Mouse (Mus musculus) heart, embryonic 15.5 days (tissue): ENCODE measurements around the gene Gcm2. TPM values are rescaled to one million over a fixed set of nuclear protein-coding genes. Genes with fewer than 3 reads are reported as not detected.

ENCODE experiments used
- ATAC-seq: fragments of 200-750 bp; cut with Nextera tagmentation; replicated peaks from 2 replicates; pipeline ENCODE4 v1.8.0; 2017; ENCODE audit warnings: low read depth, moderate TSS enrichment; ENCODE audit not compliant: insufficient number of reproducible peaks, insufficient read depth, low FRiP score
- H3K27ac ChIP-seq: fragments of 300-500 bp; sonication (generic); 2 replicates; pipeline ENCODE4 v1.5.1; 2015; ENCODE audit warnings: mild to moderate bottlenecking, inconsistent platforms
- H3K27me3 ChIP-seq: fragments of 300-500 bp; sonication (generic); 2 replicates; pipeline ENCODE4 v1.6.1; 2015; ENCODE audit warnings: inconsistent platforms
- H3K36me3 ChIP-seq: fragments of 300-500 bp; sonication (generic); 2 replicates; pipeline ENCODE4 v1.6.1; 2015; ENCODE audit warnings: mild to moderate bottlenecking, inconsistent platforms
- H3K4me1 ChIP-seq: fragments of 300-500 bp; sonication (generic); replicated peaks from 2 replicates; pipeline ENCODE4 v1.6.1; 2015; ENCODE audit warnings: inconsistent platforms
- H3K4me2 ChIP-seq: fragments of 300-500 bp; sonication (generic); 2 replicates; pipeline ENCODE4 v1.6.1; 2015; ENCODE audit warnings: inconsistent platforms, mild to moderate bottlenecking, moderate library complexity
- H3K4me3 ChIP-seq: fragments of 300-500 bp; sonication (generic); 2 replicates; pipeline ENCODE4 v1.5.1; 2015; ENCODE audit warnings: mild to moderate bottlenecking, inconsistent platforms
- H3K9ac ChIP-seq: fragments of 300-500 bp; sonication (generic); 2 replicates; pipeline ENCODE4 v1.6.1; 2015; ENCODE audit warnings: mild to moderate bottlenecking, inconsistent platforms
- H3K9me3 ChIP-seq: fragments of 300-500 bp; sonication (generic); replicated peaks from 2 replicates; pipeline ENCODE4 v1.6.1; 2016; ENCODE audit warnings: inconsistent platforms
- WGBS: fragments of 180-500 bp; shearing (Covaris S2); methylation state at CpG from one replicate; pipeline ENCODE4 v1.1.7; 2015; ENCODE audit warnings: mixed read lengths; 5-methylcytosine and 5-hydroxymethylcytosine counted together
- polyA plus RNA-seq: library from polyadenylated mRNA; unstranded; fragments of >200 nt; fragmentation: Nextera tagmentation; extraction: Ambion mirVana; gene quantifications from 2 replicates; pipeline ENCODE4 v1.2.1, GENCODE M21; 2015

Gene Gcm2
- polyA plus RNA-seq: 0.06 TPM in 1 of 2 replicates, not detected in the other

DNA sequence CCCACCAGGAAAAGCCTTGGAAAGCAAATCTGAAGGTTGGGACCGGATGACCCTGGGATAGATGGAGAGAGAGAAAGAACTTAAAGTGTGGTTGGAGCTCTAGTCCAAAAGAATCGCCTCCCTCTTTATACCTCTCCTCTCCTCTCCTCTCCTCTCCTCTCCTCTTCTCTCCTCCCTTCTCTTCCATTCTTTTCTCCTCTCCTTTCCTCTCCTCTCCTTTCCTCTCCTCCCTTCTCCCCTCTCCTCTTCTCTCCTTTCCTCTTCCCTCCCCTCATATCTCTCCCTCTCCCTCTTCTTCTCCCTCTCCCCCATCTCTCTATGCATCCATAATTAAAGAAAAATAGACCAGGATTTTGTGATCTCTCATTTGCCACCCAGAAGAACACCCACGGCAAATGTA is at the start of gene Gcm2:
Gcm2 (minus strand) TSS at position 101 of the 400 bp plus-strand sequence.
- no peaks in the 10 kb centered on the region for H3K4me1 ChIP-seq
- no peaks in the 10 kb centered on the region for H3K9me3 ChIP-seq
- H3K36me3 ChIP-seq: no peaks in the 10 kb centered on the region
- H3K27ac ChIP-seq: no peak within 1 kb of the TSS
- peaks cover 20% of the 10 kb centered on the region; the same call in 1 of the 2 replicates for H3K27me3 ChIP-seq
- H3K9ac ChIP-seq: no peak within 1 kb of the TSS
- no peak within 1 kb of the TSS for H3K4me2 ChIP-seq
- no peak within 1 kb of the TSS for H3K4me3 ChIP-seq
- WGBS: 51% methylated on average over 3 of the region's 3 CpGs
- no peak for ATAC-seq

DNA sequence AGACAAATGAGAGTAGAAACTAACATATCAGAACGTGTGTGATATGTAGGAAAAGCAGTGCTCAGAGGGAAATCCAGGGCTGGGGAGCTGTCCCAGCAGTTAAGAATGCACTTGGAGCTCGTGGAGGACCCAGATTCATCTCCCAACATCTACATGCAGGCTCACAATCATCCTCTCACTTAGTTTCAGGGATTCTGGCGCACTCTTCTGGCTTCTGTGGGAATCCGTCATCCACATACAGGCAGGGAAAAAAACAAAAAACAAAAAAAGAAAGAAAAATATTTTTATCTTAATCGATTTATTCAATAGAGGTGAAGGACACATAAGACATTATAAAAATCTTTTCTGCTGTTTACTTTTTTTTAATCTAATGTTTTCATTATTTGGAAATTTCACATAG is 47.6 kb upstream of the Gcm2 start:
- Histone ChIP-seq H3K9me3 (no peaks in the 10 kb centered on the region), H3K27me3 (no peaks in the 10 kb centered on the region), H3K4me1 (no peaks in the 10 kb centered on the region), H3K9ac (no peak overlapping the region), H3K27ac (no peak overlapping the region), H3K4me3 (no peak overlapping the region), H3K36me3 (no peaks in the 10 kb centered on the region), H3K4me2 (no peak overlapping the region)
- ATAC-seq: no peak
- WGBS: 49% methylated on average over 5 of the region's 5 CpGs

DNA sequence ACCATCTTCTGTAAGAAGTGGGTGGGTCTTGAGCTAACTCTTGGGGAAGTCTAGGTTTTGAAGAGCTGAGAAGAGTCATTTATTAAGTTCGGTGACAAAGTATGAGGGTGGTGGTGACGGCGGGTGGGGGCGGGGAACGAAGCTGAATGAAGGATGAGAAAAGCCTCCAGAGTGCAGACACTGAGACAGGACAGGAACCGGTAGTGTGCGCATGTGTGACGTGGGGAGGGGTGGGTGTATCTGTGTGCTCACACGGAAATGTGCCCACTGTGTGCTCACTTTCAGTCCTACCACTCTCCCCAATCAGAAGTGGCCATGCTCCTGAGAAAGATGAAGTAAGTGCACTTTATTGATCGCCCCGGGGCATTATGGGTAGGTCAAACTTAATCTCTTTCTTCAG is 42.3 kb upstream of the Gcm2 start:
- WGBS: 72% methylated on average over 11 of the region's 11 CpGs
- no peak for ATAC-seq
- Histone ChIP-seq H3K4me3 (no peak overlapping the region), H3K36me3 (no peaks in the 10 kb centered on the region), H3K4me2 (no peak overlapping the region), H3K9ac (no peak overlapping the region), H3K27me3 (no peaks in the 10 kb centered on the region), H3K27ac (no peak overlapping the region), H3K4me1 (no peaks in the 10 kb centered on the region), H3K9me3 (no peaks in the 10 kb centered on the region)

DNA sequence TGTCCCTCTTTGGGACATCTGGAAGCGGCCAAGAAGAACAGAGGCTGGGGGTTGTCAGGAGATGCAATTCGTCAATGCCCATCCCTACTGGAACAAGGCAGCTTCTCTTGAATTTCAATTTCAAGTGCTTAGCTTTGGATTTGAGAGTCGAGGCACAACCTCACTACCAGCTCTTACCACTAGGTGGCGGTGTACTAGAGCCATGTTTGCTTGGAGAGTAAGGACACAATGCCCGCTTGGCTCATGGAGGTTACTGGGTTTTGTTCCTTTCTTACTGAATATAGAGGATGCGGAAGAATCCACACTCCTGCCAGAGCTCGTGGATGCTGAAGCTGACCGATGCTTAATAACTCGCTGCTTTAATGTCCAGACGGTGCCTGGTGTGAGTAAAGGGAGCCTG is 35.4 kb upstream of the Gcm2 start:
- no peaks in the 10 kb centered on the region for H3K27me3 ChIP-seq
- ATAC-seq: no peak
- 68% methylated on average over 10 of the region's 10 CpGs for WGBS
- H3K36me3 ChIP-seq: no peaks in the 10 kb centered on the region
- H3K4me1 ChIP-seq: no peaks in the 10 kb centered on the region
- no peak overlapping the region for H3K4me2 ChIP-seq
- H3K27ac ChIP-seq: no peak overlapping the region
- H3K4me3 ChIP-seq: no peak overlapping the region
- no peak overlapping the region for H3K9ac ChIP-seq
- no peaks in the 10 kb centered on the region for H3K9me3 ChIP-seq

DNA sequence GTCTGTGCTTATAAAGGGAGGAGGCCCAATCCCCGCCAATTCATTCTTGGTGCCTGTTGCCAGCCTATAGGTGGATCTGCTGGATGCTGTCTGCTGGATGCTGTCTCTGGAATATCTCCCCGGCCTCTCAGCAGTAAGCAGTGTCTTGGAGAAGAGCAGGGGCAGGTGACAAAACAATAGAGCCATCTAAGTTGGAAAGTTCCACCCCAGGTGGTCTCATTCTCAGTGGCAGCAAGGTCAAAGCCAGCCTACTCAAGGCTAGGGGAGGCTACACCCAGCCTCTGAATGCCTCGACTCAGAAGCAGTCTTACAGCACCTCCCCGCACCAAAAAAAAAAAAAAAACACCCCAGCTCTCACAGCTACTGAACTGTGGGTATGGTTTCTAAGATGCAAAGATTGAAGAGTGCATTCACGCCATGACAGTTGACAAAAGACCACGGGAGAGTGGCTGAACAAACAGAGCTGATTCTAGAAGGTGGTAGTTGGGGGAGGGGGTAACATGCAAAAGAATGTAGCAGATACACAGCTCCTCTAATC is 34.7 kb upstream of the Gcm2 start:
- H3K4me3 ChIP-seq: no peak overlapping the region
- H3K36me3 ChIP-seq: no peaks in the 10 kb centered on the region
- no peak overlapping the region for H3K9ac ChIP-seq
- no peaks in the 10 kb centered on the region for H3K4me1 ChIP-seq
- H3K4me2 ChIP-seq: no peak overlapping the region
- 66% methylated on average over 6 of the region's 6 CpGs for WGBS
- no peak for ATAC-seq
- no peaks in the 10 kb centered on the region for H3K9me3 ChIP-seq
- H3K27ac ChIP-seq: no peak overlapping the region
- no peaks in the 10 kb centered on the region for H3K27me3 ChIP-seq

- Histone ChIP-seq H3K36me3 (no peaks in the 10 kb centered on the region), H3K4me1 (no peaks in the 10 kb centered on the region), H3K27me3 (no peaks in the 10 kb centered on the region), H3K9me3 (no peaks in the 10 kb centered on the region), H3K9ac (no peak overlapping the region), H3K27ac (no peak overlapping the region), H3K4me2 (no peak overlapping the region), H3K4me3 (no peak overlapping the region)
- 4% methylated on average over 6 of the region's 6 CpGs for WGBS
- no peak for ATAC-seq
Observed at GRCm38 (mm10) chr13:41134901-41135300, 24.1 kb upstream of the Gcm2 start.

DNA sequence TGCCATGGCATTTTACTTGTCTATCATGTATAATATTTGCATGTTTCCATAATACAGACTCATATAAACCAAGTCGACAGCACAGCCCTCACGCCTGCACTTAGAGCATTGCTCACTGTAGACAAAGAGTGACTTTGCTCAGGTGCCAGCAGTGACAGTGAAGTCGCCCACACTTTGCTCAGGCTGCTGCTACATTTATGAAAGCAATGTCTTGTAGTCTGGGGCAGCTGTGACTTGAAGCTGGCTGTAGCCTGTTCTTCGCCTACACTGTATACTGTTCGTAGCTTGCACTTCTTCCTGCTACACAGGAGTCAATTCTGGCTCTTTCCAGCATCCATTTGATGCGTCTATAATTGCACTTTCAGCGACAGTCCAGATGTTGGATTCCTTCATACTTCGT is 18.2 kb upstream of the Gcm2 start:
- no peak for ATAC-seq
- Histone ChIP-seq H3K4me2 (no peak overlapping the region), H3K36me3 (no peaks in the 10 kb centered on the region), H3K4me3 (no peak overlapping the region), H3K4me1 (no peaks in the 10 kb centered on the region), H3K27ac (no peak overlapping the region), H3K27me3 (no peaks in the 10 kb centered on the region), H3K9me3 (no peaks in the 10 kb centered on the region), H3K9ac (no peak overlapping the region)
- WGBS: 82% methylated on average over 8 of the region's 8 CpGs

DNA sequence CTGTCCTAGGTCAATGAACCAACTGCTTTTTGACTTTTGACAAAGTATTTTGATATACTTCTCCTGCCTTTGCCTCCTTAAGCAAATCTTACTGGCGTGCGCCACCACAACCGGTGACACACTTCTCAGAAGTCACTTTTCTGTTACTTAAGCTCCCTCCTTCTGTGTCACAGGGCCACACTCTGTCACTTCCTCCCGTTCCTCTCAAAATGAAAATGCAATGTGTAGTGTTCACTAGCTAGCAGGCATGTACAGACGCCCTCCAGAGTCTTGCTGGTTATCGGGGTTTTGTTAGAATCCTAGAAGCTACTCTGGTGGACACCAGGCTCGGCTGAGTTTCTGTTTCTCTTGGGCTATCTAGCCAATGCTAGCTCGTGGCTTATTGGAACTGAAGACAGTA is 17.5 kb upstream of the Gcm2 start:
- Histone ChIP-seq H3K4me1 (no peaks in the 10 kb centered on the region), H3K4me3 (no peak overlapping the region), H3K4me2 (no peak overlapping the region), H3K9ac (no peak overlapping the region), H3K27me3 (no peaks in the 10 kb centered on the region), H3K36me3 (no peaks in the 10 kb centered on the region), H3K27ac (no peak overlapping the region), H3K9me3 (no peaks in the 10 kb centered on the region)
- no peak for ATAC-seq
- 76% methylated on average over 8 of the region's 8 CpGs for WGBS

GRCm38 (mm10) chr13:41123666-41124225 is 12.9 kb upstream of the Gcm2 start:
- no peak overlapping the region for H3K4me2 ChIP-seq
- no peaks in the 10 kb centered on the region for H3K4me1 ChIP-seq
- H3K36me3 ChIP-seq: no peaks in the 10 kb centered on the region
- H3K27me3 ChIP-seq: no peaks in the 10 kb centered on the region
- no peak for ATAC-seq
- no peak overlapping the region for H3K4me3 ChIP-seq
- no peak overlapping the region for H3K9ac ChIP-seq
- no peaks in the 10 kb centered on the region for H3K9me3 ChIP-seq
- H3K27ac ChIP-seq: no peak overlapping the region
- WGBS: 88% methylated on average over 6 of the region's 6 CpGs

GRCm38 (mm10) chr13:41119152-41119945 is 8.5 kb upstream of the Gcm2 start:
- Histone ChIP-seq H3K27ac (no peak overlapping the region), H3K9me3 (no peaks in the 10 kb centered on the region), H3K9ac (no peak overlapping the region), H3K36me3 (no peaks in the 10 kb centered on the region), H3K27me3 (peaks cover 14% of the 10 kb centered on the region; the same call in 1 of the 2 replicates), H3K4me3 (no peak overlapping the region), H3K4me1 (no peaks in the 10 kb centered on the region), H3K4me2 (no peak overlapping the region)
- no peak for ATAC-seq
- 42% methylated on average over 9 of the region's 9 CpGs for WGBS

DNA sequence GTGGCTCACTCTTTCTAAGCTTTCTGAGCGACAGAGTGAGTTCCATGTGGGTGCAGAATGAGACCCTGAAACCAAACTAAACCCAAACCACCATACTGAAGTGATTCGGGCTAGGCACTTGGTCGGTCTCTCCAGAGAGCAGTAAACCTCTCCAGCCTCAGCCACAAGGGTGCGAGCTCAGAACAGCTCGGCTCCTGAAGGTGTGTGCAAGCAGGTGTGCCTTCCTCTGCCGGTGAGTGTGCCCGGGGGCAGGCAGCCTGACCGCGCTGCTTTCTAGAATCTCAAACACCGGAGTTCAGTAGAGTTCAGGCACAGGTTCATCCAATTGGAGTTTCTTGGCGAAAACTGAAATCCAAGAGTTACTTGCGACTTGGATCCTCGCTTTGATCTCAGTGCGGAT is 3.1 kb upstream of the Gcm2 start, which contains the start of gene Sycp2l:
Sycp2l (plus strand) TSS at position 368 of the 400 bp plus-strand sequence.
- H3K9me3 ChIP-seq: no peaks in the 10 kb centered on the region
- no peak within 1 kb of the TSS for H3K27ac ChIP-seq
- no peaks in the 10 kb centered on the region for H3K36me3 ChIP-seq
- peaks cover 23% of the 10 kb centered on the region; the same call in 1 of the 2 replicates for H3K27me3 ChIP-seq
- H3K4me3 ChIP-seq: no peak within 1 kb of the TSS
- H3K4me1 ChIP-seq: no peaks in the 10 kb centered on the region
- ATAC-seq: no peak
- no peak within 1 kb of the TSS for H3K9ac ChIP-seq
- 30% methylated on average over 14 of the region's 14 CpGs for WGBS
- peak within 1 kb of the TSS; percentile 50 for H3K4me2 ChIP-seq
